Mouse (Mus musculus): ENCODE measurements at regions not wholly inside any gene's neighbourhood (a gene's known extent, or its start where the extent isn't known, plus 50 kb on each side); places are given as distances from the start of the nearest gene placed in this dataset.
A peak's percentile ranks its signal among the peaks of the same experiment; 100 is the strongest.

GRCm38 (mm10) chr12:109891206-109891605 is 291.1 kb upstream of the Rtl1 start:
- DNase-seq (ENCODE audit: low read depth, low spot score), result no peak

DNA sequence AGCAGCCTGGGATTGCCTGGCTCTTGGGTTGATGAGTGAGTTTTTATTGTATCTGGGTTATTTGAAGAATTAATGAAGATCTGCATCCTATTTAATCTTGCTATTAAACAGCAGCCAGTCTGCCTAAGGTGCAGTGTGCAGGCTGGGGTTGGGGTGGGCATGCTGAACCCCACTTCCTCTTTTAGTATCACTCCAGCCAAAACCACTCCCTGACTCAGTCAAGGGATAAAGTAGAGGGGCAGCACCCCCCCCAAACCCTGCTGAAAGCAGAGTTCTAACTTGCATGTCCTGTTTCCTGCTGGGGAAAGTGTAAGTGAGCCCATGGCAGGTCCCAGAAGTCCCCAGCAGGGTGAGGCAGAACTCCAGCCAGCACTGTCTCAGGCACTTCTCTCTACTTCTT is 292.7 kb upstream of the Rtl1 start:
- DNase-seq (ENCODE audit: low read depth, low spot score), result no peak

GRCm38 (mm10) chr12:109893657-109894056 is 293.5 kb upstream of the Rtl1 start:
- no peak for DNase-seq (ENCODE audit: low read depth, low spot score)

- DNase-seq (ENCODE audit: low read depth, low spot score), result no peak
These were observed 295.3 kb upstream of the Rtl1 start for GRCm38 (mm10) chr12:109895389-109895788.

DNA sequence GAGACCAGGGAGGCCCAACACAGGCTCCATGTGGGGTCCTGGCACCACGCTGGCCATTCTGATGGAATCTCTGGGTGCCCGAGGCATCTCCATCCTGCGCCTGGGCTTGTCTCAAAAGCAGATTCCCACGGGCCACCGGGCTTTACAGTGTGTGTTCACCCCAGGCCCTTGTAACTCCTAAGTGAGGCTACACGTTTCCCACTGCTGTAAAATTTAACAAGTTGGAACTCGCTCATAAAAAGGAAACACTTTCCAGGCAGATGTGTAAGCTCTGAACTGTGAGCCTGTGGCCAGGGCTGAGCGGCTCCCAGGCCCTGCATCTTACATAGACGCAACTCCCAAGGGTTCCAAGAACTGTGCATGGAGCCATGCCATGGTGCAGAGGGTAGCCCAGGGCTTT is 296.3 kb upstream of the Rtl1 start:
- DNase-seq (ENCODE audit: low read depth, low spot score), result peak; percentile 70

DNA sequence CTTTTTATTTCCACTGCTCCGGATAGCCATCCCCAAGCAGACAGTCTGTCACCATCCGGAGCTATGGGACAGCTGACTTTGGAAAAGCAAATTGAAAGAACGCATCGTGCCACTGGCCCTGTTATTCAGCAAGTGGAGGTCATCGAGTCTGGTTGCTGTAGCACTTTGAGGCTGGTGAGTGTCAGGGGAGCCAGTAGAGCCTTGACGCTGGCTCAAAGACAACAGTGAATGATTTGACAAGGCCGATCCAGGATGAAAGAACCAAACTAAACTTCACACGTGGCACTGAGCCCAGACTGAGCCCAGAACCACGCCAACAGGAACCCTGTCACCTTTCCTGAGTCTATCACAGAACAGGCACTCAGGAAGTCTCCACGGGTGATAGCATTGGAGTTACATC is 296.8 kb upstream of the Rtl1 start:
- no peak for DNase-seq (ENCODE audit: low read depth, low spot score)

DNA sequence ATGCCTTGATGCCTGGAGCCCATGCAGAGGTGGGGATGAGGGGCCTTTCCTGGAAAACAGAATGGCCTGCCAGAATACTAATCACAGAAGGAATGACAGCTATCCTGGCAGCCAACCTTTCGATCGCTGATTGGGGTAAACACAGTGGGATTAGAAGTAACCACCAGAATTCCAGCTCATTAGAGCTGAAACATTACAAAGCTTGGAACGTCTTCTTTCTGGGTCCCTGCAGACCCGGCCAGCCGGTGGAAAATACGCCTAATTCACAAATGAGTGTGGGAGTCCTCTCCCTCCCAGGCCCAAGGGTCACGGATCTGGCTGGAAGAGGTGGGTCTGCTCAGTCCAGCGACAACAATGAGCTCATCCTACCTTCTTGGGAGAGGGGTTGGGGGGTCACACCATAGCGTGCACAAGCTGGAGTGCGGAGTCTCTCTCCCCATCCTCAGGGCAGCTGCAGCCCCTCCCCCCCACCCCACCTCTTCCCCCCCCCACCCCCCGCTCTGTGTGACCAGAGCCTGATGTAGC is 297.8 kb upstream of the Rtl1 start:
- DNase-seq (ENCODE audit: low read depth, low spot score), result no peak

- no peak for DNase-seq (ENCODE audit: low read depth, low spot score)
These were observed 299.3 kb upstream of the Rtl1 start for GRCm38 (mm10) chr12:109899420-109899819.

DNA sequence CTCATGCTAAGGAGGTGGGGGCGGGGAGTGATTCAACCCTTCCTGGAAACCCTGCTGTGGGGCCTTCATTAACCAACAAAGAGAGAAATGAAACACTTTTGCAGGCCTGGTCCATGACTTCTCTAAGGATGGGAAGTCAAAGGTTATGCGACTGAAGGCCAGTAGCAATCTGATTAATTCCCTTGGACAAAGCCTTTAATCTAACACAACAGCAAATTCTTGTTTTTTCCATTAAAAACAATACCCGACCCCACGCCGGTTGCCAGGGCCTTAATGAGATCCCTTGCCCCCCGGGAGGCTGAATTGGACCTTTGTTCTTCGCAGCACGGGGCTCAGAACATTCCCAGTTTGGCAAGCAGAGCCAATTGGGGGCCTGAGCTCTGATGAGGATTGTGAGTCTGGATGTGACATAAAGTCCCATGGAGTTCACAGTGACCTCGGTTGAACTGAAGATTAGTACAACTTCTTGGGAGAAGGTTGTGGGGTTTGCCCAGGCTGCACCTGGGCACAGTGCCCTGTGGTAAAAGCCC is 310.9 kb upstream of the Rtl1 start:
- peak; percentile 48 for DNase-seq (ENCODE audit: low read depth, low spot score)

DNA sequence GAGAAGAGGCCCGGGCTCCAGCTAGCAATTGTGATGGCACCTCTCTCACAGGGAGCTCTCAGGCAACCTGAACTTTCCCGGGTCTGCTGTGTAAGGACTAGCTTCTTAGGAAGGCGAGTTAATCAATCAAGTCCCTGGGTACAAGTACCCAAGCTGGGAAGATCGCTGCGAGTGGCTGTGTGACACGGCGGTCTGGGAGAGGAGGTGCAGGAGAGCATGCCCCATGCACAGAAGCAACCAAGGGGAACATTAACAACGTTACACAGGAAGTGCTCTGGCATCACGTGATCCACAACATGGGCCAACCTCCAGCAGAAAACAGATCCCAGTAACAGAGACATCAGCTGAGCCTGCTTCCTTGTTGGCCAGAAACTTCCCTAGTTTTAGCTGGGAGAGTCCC is 311.4 kb upstream of the Rtl1 start:
- DNase-seq (ENCODE audit: low read depth, low spot score), result peak; percentile 14

DNA sequence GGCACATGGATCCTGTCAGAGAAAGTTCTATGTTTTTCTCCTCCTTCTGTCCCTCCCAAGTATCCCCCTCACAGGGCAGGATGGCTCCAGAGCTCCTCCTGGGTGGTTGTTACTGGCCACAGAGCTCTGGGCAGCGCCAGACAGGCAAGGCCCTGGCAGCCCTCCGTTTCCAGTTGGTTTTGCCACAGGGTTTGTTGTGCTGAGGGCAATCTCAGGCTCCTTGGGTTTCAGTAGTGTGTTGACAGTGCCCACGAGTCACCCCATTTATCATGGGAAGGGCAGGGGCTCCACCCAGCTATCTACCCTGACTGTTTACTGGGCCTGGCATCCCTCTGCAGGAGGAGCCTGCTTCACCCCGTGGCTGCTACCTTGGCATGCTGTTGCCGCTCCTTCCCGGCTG is 317.6 kb upstream of the Rtl1 start:
- no peak for DNase-seq (ENCODE audit: low read depth, low spot score)

DNA sequence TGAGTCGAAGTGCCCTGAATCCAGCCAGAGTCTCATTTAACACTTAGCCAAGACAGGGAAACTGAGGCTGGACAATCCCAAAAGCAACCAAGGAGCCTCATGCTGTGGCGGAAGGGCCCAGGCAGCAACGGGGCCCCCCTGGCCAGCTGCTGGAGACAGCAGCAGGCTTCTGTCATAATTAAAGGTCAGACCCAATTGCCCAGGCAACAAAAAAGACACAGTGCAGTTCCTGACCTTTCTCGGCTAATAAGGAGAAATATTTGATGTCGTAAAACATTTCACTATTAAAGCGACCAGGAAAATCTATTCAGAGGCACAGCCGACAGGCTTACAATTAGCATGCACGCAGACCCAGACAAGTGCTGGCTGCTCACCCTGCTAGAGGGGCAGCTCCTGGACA is 318.8 kb upstream of the Rtl1 start:
- no peak for DNase-seq (ENCODE audit: low read depth, low spot score)

DNA sequence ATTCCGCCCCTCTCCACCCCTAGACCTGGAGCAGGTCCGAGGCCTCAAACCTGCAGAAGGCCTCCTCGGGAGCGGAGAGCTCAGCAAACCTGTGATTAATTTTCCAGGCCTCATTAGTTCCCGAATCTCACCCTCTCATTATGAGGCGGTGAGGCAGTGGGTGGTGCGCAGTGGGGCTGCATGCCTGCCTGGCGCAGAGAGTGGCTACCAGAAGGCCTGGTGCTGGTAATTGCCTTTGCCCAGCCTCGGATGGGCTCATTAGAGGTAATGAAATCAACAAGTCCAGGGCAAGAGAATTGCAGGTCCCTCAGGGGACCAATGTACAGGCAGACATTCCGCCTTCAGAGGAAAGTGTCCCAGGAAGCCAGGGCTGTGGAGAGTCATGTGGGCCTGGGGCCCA is 322.0 kb upstream of the Rtl1 start:
- DNase-seq (ENCODE audit: low read depth, low spot score), result peak; percentile 70

DNA sequence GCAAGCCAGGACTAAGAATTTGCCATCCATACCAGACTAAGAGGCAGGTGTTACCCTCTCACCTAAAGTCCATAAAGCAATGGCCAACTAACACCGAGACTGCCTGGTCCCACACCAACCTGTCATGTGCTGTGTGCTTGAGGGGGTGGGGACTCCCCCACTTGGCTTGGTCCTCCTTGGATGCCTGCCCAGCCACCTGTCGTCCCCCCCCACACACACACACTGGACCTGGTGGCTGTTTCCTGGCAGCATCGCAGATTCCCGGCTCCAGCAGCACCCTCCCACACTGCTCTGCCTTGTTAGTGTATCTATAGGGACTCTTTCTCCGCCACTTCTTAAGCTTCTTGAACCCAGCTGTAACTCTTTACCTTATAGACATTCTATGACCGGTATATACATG is 325.7 kb upstream of the Rtl1 start:
- no peak for DNase-seq (ENCODE audit: low read depth, low spot score)

DNA sequence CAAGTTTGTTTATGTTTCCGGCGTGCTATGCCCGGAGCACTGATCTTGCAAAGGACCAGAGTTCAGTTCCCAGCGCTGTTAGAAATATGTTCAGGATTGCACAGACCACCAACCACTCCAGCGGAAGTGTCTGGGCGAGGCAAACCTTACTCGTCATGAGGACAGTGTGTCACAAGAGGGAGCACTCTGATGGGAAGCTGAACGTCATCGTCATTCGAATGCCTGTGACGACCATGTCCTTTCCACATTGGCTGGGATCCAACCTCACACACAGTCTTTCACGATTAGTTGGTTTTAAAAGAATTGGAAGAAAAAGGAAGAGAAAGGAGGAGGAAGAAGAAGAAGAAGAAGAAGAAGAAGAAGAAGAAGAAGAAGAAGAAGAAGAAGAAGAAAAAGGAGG is 326.5 kb upstream of the Rtl1 start:
- DNase-seq (ENCODE audit: low read depth, low spot score), result no peak

DNA sequence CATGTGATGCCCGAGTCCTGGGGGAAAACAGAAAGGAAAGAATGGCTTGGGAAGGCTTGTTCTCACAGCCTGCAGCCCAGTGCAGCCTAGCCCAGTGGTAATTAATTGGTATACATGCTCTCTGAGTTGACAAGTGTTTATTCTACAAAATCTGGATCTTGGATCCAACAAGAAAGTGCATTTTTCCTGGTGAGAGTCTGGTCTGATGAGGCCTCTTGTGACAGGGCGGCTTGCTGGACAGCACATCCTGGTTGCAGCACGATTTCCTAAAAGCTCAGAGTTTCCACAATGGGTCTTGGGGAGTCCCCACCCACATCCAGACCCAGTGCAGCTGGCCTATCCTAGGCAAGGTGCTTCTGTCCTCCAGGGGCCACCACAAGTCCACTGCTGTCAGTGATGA is 332.7 kb upstream of the Dio3 start:
- DNase-seq (ENCODE audit: low read depth, low spot score), result no peak

DNA sequence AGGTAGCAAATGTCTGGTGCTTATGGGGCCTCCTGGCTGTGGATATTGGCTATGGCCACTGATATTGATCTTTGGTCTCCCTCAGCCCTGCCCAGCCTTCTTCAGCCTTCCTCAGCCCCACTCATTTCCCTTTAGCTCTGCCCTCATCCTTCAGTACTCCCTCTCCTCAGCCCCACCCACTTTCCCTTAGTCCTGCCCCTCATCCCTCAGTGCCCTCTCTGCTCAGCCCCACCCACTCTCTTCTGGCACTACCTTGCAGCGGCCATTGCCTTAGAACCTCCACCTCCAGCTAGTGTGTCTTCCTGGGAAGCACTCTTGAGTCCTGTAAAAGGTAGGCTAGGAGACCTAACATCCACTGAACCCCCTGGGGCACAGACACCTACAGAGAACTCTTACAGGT is 331.9 kb upstream of the Dio3 start:
- DNase-seq (ENCODE audit: low read depth, low spot score), result no peak

DNA sequence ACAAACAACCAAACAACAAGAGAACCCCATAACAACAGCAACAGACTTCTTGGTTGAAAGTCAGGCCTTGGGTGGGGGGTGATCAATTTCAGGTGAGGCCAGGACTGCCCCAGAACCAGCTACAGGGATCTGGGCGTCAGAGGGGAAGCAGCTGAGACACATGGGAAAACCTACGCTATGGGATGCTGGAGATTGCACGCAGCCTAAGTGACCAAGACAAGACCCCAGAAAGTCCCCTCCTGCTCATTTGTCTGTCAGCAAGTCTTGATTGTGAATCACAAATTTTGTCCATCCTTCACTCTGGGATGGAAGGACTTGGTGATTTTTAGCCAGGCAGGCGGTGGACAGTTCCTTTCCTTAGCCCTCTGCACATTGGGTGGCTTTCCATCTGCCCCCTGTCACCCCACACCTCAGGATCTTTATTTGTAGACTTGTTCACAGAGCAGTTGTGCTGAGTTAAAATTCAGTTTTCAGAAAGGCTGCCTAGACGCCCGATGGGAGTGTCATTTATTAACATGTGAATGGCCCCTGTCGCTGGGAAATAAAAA is 330.9 kb upstream of the Dio3 start:
- DNase-seq (ENCODE audit: low read depth, low spot score), result no peak

DNA sequence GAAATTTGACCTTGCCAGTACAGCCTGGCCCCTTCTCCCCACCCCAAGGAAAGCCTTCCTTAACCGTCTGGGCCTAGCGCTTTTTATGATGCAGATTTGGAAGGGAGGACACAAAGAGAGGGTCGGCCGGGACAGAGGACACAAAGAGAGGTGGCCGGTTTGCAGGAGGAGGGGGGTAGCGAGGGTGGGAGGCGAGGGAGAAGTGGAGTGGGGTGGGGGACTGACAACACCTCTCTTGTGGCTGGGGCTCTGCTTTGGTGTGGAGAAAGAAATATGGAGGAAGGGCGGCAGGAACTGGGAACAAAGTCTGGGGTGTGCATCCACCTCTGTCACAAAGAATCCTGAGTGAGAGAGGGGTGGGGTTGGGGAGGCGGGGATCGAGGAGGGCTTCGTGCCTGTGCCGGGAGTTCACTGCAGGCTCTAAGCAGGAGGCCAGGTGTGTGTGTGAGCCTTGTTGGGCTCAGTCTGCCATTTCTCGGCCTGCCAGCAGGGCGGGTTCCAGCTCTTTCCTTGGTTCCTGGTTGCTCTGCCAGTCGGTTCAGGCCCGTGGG is 330.4 kb upstream of the Dio3 start:
- peak; percentile 45 for DNase-seq (ENCODE audit: low read depth, low spot score)

- DNase-seq (ENCODE audit: low read depth, low spot score), result no peak
These were observed 329.5 kb upstream of the Dio3 start for GRCm38 (mm10) chr12:109949231-109949965.

DNA sequence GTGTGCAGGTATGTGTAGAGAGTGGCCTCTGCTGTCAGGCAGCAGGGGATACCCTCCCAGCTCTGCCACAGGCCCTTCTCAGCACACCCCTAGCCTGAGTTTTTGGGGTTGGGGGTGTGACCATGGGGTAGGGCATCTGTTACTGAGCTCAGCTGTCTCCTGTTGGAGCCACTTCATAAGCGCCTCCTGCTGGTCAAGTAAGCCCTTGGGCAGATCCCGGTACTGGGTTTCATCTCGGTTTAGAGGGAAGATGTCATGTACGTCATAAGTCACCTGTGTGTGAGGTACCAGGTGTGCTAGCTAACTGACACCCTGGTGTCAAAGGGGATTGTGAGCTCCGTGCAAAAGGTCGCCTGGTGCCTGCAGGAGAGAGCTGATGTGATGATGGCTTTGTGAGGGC is 328.2 kb upstream of the Dio3 start:
- DNase-seq (ENCODE audit: low read depth, low spot score), result no peak

GRCm38 (mm10) chr12:109951473-109951872 is 327.4 kb upstream of the Dio3 start:
- no peak for DNase-seq (ENCODE audit: low read depth, low spot score)

DNA sequence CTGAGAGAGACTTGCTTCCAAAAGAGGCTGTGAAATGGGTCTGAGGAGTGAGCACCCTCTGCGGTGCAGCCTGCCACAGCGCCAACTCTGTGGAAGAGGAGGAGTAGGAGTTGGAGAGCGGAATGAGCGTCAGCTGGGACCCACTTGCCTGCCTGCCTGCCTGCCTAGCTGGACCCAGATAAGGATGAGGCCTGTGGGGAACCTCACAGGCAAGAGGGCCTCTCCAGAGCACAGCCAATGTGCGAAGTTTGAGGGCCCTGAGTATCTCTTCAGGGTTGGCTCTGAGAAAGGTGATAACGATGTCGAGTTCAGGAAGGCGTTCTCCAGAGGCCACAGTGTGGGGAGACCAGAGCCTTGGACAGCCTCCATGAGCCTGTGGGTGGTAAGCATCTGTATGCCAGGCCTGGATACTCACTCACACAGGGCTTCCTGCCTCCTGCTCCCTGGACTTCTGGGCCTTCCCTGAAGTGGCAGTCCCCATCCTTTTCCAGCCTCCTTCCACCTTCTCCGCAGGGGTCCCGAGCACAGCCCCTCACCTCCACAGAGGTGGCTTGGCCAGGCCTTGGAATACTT is 326.9 kb upstream of the Dio3 start:
- no peak for DNase-seq (ENCODE audit: low read depth, low spot score)
